Mouse (Mus musculus) ES-Bruce4 (cell line): Measurements from ENCODE around the gene Btg1-ps2. TPM values are rescaled to one million over a fixed set of nuclear protein-coding genes. Genes with fewer than 3 reads are reported as not detected.
"Not testable (repeated sequence)": the region's sequence is repeated elsewhere in the genome, so short reads cannot be mapped to it uniquely, and the experiment has no call there.

ENCODE experiments used
- H3K27ac ChIP-seq: 2 replicates; pipeline ENCODE4 v1.5.1; 2012; ENCODE audit warnings: low read length, inconsistent platforms; ENCODE audit not compliant: insufficient read depth
- H3K27me3 ChIP-seq: 2 replicates; pipeline ENCODE4 v1.6.1; 2012; ENCODE audit warnings: mild to moderate bottlenecking, low read length, inconsistent platforms; ENCODE audit not compliant: control insufficient read depth, poor library complexity, insufficient read depth, severe bottlenecking
- H3K36me3 ChIP-seq: 2 replicates; pipeline ENCODE4 v1.6.1; 2012; ENCODE audit warnings: inconsistent platforms, mild to moderate bottlenecking, low read length, moderate library complexity; ENCODE audit not compliant: control insufficient read depth, poor library complexity, insufficient read depth, severe bottlenecking
- H3K4me1 ChIP-seq: one replicate; pipeline ENCODE4 v1.8.1; 2011; ENCODE audit warnings: low read length; ENCODE audit not compliant: control insufficient read depth, insufficient read depth
- H3K4me3 ChIP-seq: 2 replicates; pipeline ENCODE4 v1.5.1; 2011; ENCODE audit warnings: low read depth, mild to moderate bottlenecking, low read length
- H3K9ac ChIP-seq: 2 replicates; pipeline ENCODE4 v1.6.1; 2012; ENCODE audit warnings: low read depth, mild to moderate bottlenecking, inconsistent platforms; ENCODE audit not compliant: poor library complexity, severe bottlenecking
- H3K9me3 ChIP-seq: replicated peaks from 2 replicates; pipeline ENCODE4 v1.6.1; 2012; ENCODE audit warnings: mild to moderate bottlenecking, low read length, inconsistent platforms; ENCODE audit not compliant: control insufficient read depth, poor library complexity, insufficient read depth, severe bottlenecking
- CTCF ChIP-seq: IDR thresholded peaks from one replicate; pipeline ENCODE4 v1.8.1; 2011; ENCODE audit warnings: low read depth, low read length
- EP300 ChIP-seq: IDR thresholded peaks from 2 replicates; pipeline ENCODE4 v1.6.1; 2011; ENCODE audit warnings: low read depth, low read length; ENCODE audit not compliant: insufficient read depth
- POLR2A ChIP-seq: IDR thresholded peaks from one replicate; pipeline ENCODE4 v1.8.1; 2011; ENCODE audit warnings: low read length; ENCODE audit not compliant: insufficient read depth
- polyA plus RNA-seq: library from polyadenylated mRNA; stranded (reverse); fragments of >200 nt; gene quantifications from 2 replicates; pipeline ENCODE4 v1.2.4, GENCODE M21; 2011; ENCODE audit warnings: low read depth; ENCODE audit not compliant: missing spikeins, insufficient read depth, insufficient read length

Gene Btg1-ps2
- not detected in 2 replicates for polyA plus RNA-seq

GRCm38 (mm10) chrX:38043014-38043413 is at the start of gene Btg1-ps2:
TSS of gene Btg1-ps2 (minus strand) at chrX:38043114.
- H3K4me3 ChIP-seq, H3K9ac ChIP-seq, H3K36me3 ChIP-seq, H3K27me3 ChIP-seq, H3K4me1 ChIP-seq, H3K27ac ChIP-seq, H3K9me3 ChIP-seq: not testable (repeated sequence)

- Histone ChIP-seq H3K9ac (no peak within 1 kb of the TSS), H3K4me3 (no peak within 1 kb of the TSS), H3K27me3 (no peaks in the 10 kb centered on the region), H3K36me3 (no peaks in the 10 kb centered on the region), H3K9me3 (no peaks in the 10 kb centered on the region), H3K4me1 (no peaks in the 10 kb centered on the region), H3K27ac (no peak within 1 kb of the TSS)
- no peak for TF ChIP-seq POLR2A
- no peak for TF ChIP-seq CTCF
- no peak for TF ChIP-seq EP300
Measured at GRCm38 (mm10) chrX:38085041-38085440, 42.1 kb upstream of the Btg1-ps2 start, which contains the start of gene Rhox11. TSS of gene Rhox11 (minus strand) at chrX:38085141.

DNA sequence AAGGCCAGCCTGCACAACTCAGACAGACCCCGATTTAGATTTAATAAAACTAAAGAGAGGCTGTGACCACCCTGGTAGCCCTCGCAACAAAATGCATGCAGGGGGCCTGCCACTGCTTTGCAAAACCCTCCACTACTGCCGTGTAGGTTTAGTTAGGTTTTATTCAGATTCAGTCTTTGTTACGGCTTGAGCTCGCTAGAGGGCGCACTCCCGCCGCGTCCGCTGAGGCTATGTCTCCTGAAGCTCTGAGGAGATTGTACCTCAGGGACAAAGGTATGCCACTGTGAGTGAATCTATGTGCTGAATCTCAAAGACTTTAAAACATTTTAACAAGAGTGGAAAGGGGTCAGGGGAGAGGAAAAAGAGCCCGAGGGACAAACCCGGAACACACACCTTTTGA is 41.3 kb upstream of the Btg1-ps2 start:
- TF ChIP-seq POLR2A: no peak
- TF ChIP-seq CTCF: peak; percentile 72
- TF ChIP-seq EP300: no peak
- H3K27ac ChIP-seq: no peak overlapping the region

DNA sequence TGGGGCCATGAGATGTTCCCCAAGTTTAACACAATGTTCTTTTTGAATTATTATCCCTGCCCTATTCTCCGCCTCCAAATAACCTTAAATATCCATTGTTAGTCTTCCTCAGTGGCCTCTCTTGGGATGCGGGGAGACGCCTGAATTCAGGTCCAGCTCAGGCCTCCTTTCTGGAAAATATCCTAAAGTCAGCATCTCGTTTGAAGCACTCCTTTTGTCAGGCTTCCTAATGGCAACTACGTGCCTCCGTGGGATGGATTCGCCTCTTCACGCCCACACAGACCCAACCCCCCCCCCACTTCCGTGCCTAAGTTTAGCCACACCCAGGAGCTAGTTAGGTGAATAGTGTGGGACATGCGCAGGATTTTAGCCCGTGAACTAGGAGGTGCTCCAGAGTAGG is 23.3 kb upstream of the Btg1-ps2 start, which contains the start of gene Rhox10:
Rhox10 (plus strand) TSS at position 301 of the 400 bp plus-strand sequence.
- no peaks in the 10 kb centered on the region for H3K27me3 ChIP-seq
- no peak within 1 kb of the TSS for H3K27ac ChIP-seq
- H3K4me1 ChIP-seq: no peaks in the 10 kb centered on the region
- no peaks in the 10 kb centered on the region for H3K36me3 ChIP-seq
- no peaks in the 10 kb centered on the region for H3K9me3 ChIP-seq
- H3K9ac ChIP-seq: no peak within 1 kb of the TSS
- no peak for TF ChIP-seq POLR2A
- TF ChIP-seq EP300: no peak
- TF ChIP-seq CTCF: no peak
- no peak within 1 kb of the TSS for H3K4me3 ChIP-seq

More for the DNA sequence above, 41.3 kb upstream of the Btg1-ps2 start:
- Histone ChIP-seq H3K27me3 (no peaks in the 10 kb centered on the region), H3K9ac (no peak overlapping the region), H3K9me3 (no peaks in the 10 kb centered on the region), H3K36me3 (no peaks in the 10 kb centered on the region), H3K4me1 (no peaks in the 10 kb centered on the region), H3K4me3 (no peak overlapping the region)

GRCm38 (mm10) chrX:38061544-38061943 is 18.6 kb upstream of the Btg1-ps2 start:
- Histone ChIP-seq H3K4me3 (no peak overlapping the region), H3K4me1 (no peaks in the 10 kb centered on the region), H3K27ac (no peak overlapping the region), H3K9ac (no peak overlapping the region), H3K36me3 (no peaks in the 10 kb centered on the region), H3K27me3 (no peaks in the 10 kb centered on the region), H3K9me3 (no peaks in the 10 kb centered on the region)
- TF ChIP-seq POLR2A (no peak), CTCF (no peak), EP300 (no peak)

GRCm38 (mm10) chrX:38039666-38040065 is 3.2 kb downstream of the Btg1-ps2 start:
- H3K4me3 ChIP-seq: no peak overlapping the region

More at GRCm38 (mm10) chrX:38039666-38040065, 3.2 kb downstream of the Btg1-ps2 start:
- Histone ChIP-seq H3K4me1 (no peaks in the 10 kb centered on the region), H3K9me3 (no peaks in the 10 kb centered on the region), H3K36me3 (no peaks in the 10 kb centered on the region), H3K27ac (no peak overlapping the region), H3K27me3 (no peaks in the 10 kb centered on the region), H3K9ac (no peak overlapping the region)
- no peak for TF ChIP-seq CTCF
- no peak for TF ChIP-seq POLR2A
- no peak for TF ChIP-seq EP300
